Mouse (Mus musculus) hindbrain, embryonic 16.5 days (tissue): Measurements from ENCODE around the gene Ifna2. TPM values are rescaled to one million over a fixed set of nuclear protein-coding genes. Genes with fewer than 3 reads are reported as not detected.

Source experiments
- ATAC-seq: fragments of 200-750 bp; cut with Nextera tagmentation; 2 replicates; pipeline ENCODE4 v1.8.0; 2017; ENCODE audit warnings: moderate TSS enrichment, moderate library complexity
- H3K27ac ChIP-seq: fragments of 300-500 bp; sonication (generic); 2 replicates; pipeline ENCODE4 v1.5.1; 2014; ENCODE audit warnings: low read depth, mild to moderate bottlenecking, control low read depth, low read length, moderate library complexity
- H3K27me3 ChIP-seq: fragments of 300-500 bp; sonication (generic); replicated peaks from 2 replicates; pipeline ENCODE4 v1.6.1; 2014; ENCODE audit warnings: low read length; ENCODE audit not compliant: control insufficient read depth, insufficient read depth
- H3K36me3 ChIP-seq: fragments of 300-500 bp; sonication (generic); 2 replicates; pipeline ENCODE4 v1.6.1; 2014; ENCODE audit warnings: mild to moderate bottlenecking, low read length, moderate library complexity, mixed read lengths; ENCODE audit not compliant: control insufficient read depth, insufficient read depth
- H3K4me1 ChIP-seq: fragments of 300-500 bp; sonication (generic); 2 replicates; pipeline ENCODE4 v1.6.1; 2014; ENCODE audit warnings: low read depth, low read length; ENCODE audit not compliant: control insufficient read depth, insufficient read depth
- H3K4me2 ChIP-seq: fragments of 300-500 bp; sonication (generic); 2 replicates; pipeline ENCODE4 v1.6.1; 2014; ENCODE audit warnings: mild to moderate bottlenecking, low read length, control low read depth, moderate library complexity
- H3K4me3 ChIP-seq: fragments of 300-500 bp; sonication (generic); 2 replicates; pipeline ENCODE4 v1.5.1; 2014; ENCODE audit warnings: mild to moderate bottlenecking, low read length, control low read depth, moderate library complexity
- H3K9ac ChIP-seq: fragments of 300-500 bp; sonication (generic); 2 replicates; pipeline ENCODE4 v1.6.1; 2014; ENCODE audit warnings: low read depth, mild to moderate bottlenecking, control low read depth, low read length, moderate library complexity
- H3K9me3 ChIP-seq: fragments of 300-500 bp; sonication (generic); 2 replicates; pipeline ENCODE4 v1.6.1; 2014; ENCODE audit warnings: mild to moderate bottlenecking, low read length, moderate library complexity; ENCODE audit not compliant: control insufficient read depth
- WGBS: fragments of 180-500 bp; shearing (Covaris S2); extraction: QIAGEN DNeasy Blood & Tissue Kit; methylation state at CpG from one replicate; pipeline ENCODE4 v1.1.7; 2014; 5-methylcytosine and 5-hydroxymethylcytosine counted together
- polyA plus RNA-seq: library from polyadenylated mRNA; unstranded; fragments of >200 nt; fragmentation: Nextera tagmentation; extraction: Ambion mirVana; gene quantifications from 2 replicates; pipeline ENCODE4 v1.2.1, GENCODE M21; 2015

Gene Ifna2
- polyA plus RNA-seq, 1 experiment from 2014 or later: not detected

- Histone ChIP-seq H3K4me1 (no peaks in the 10 kb centered on the region), H3K27me3 (no peaks in the 10 kb centered on the region), H3K4me3 (no peak overlapping the region), H3K4me2 (no peak overlapping the region), H3K27ac (no peak overlapping the region), H3K9me3 (no peaks in the 10 kb centered on the region), H3K9ac (no peak overlapping the region), H3K36me3 (no peaks in the 10 kb centered on the region)
- WGBS: 77% methylated on average over 3 of the region's 3 CpGs
- ATAC-seq: no peak
Observed at GRCm38 (mm10) chr4:88681353-88681752, 2.4 kb downstream of the Ifna2 start.

- H3K4me3 ChIP-seq: no peak overlapping the region
- H3K27me3 ChIP-seq: no peaks in the 10 kb centered on the region
- H3K9ac ChIP-seq: no peak overlapping the region
- 49% methylated on average over 8 of the region's 8 CpGs for WGBS
- H3K27ac ChIP-seq: no peak overlapping the region
- no peaks in the 10 kb centered on the region for H3K36me3 ChIP-seq
- H3K4me1 ChIP-seq: no peaks in the 10 kb centered on the region
- no peak for ATAC-seq
- no peaks in the 10 kb centered on the region for H3K9me3 ChIP-seq
- no peak overlapping the region for H3K4me2 ChIP-seq
Observed at GRCm38 (mm10) chr4:88680362-88680761, 3.4 kb downstream of the Ifna2 start.

GRCm38 (mm10) chr4:88676824-88677223, 6.9 kb downstream of the Ifna2 start, which contains the start of gene Ifna16:
Gene Ifna16 (minus strand): TSS chr4:88676924.
- H3K4me3 ChIP-seq: no peak within 1 kb of the TSS
- no peaks in the 10 kb centered on the region for H3K9me3 ChIP-seq
- H3K4me2 ChIP-seq: no peak within 1 kb of the TSS
- H3K27ac ChIP-seq: no peak within 1 kb of the TSS
- H3K4me1 ChIP-seq: no peaks in the 10 kb centered on the region
- no peaks in the 10 kb centered on the region for H3K36me3 ChIP-seq
- ATAC-seq: no peak
- no peaks in the 10 kb centered on the region for H3K27me3 ChIP-seq
- 91% methylated on average over 1 of the region's 1 CpGs for WGBS
- H3K9ac ChIP-seq: no peak within 1 kb of the TSS

GRCm38 (mm10) chr4:88655461-88655860, 28.3 kb downstream of the Ifna2 start:
- no peaks in the 10 kb centered on the region for H3K9me3 ChIP-seq
- H3K4me3 ChIP-seq: no peak overlapping the region
- H3K27ac ChIP-seq: no peak overlapping the region
- WGBS: 59% methylated on average over 1 of the region's 1 CpGs
- no peaks in the 10 kb centered on the region for H3K36me3 ChIP-seq
- no peaks in the 10 kb centered on the region for H3K27me3 ChIP-seq
- no peak for ATAC-seq
- H3K4me2 ChIP-seq: no peak overlapping the region
- H3K4me1 ChIP-seq: no peaks in the 10 kb centered on the region
- H3K9ac ChIP-seq: no peak overlapping the region

GRCm38 (mm10) chr4:88653644-88654043, 30.1 kb downstream of the Ifna2 start:
- no peaks in the 10 kb centered on the region for H3K36me3 ChIP-seq
- H3K4me1 ChIP-seq: no peaks in the 10 kb centered on the region
- H3K9ac ChIP-seq: no peak overlapping the region
- no peak overlapping the region for H3K27ac ChIP-seq
- no peak overlapping the region for H3K4me2 ChIP-seq
- no peak for ATAC-seq
- H3K4me3 ChIP-seq: no peak overlapping the region
- no peaks in the 10 kb centered on the region for H3K27me3 ChIP-seq
- no peaks in the 10 kb centered on the region for H3K9me3 ChIP-seq
- WGBS: 74% methylated on average over 3 of the region's 3 CpGs

- Histone ChIP-seq H3K9ac (no peak within 1 kb of the TSS), H3K4me1 (no peaks in the 10 kb centered on the region), H3K36me3 (no peaks in the 10 kb centered on the region), H3K4me2 (no peak within 1 kb of the TSS), H3K27ac (no peak within 1 kb of the TSS), H3K9me3 (no peaks in the 10 kb centered on the region), H3K4me3 (no peak within 1 kb of the TSS), H3K27me3 (no peaks in the 10 kb centered on the region)
- no peak for ATAC-seq
- WGBS: 69% methylated on average over 2 of the region's 2 CpGs
Observed at GRCm38 (mm10) chr4:88644359-88644758, 39.4 kb downstream of the Ifna2 start, which contains the start of gene Ifna13. Gene Ifna13 (minus strand): TSS chr4:88644459.

GRCm38 (mm10) chr4:88642526-88642925, 41.2 kb downstream of the Ifna2 start:
- H3K9me3 ChIP-seq: no peaks in the 10 kb centered on the region
- H3K4me1 ChIP-seq: no peaks in the 10 kb centered on the region
- H3K9ac ChIP-seq: no peak overlapping the region
- H3K36me3 ChIP-seq: no peaks in the 10 kb centered on the region
- 31% methylated on average over 2 of the region's 2 CpGs for WGBS
- no peak overlapping the region for H3K4me2 ChIP-seq
- ATAC-seq: no peak
- no peaks in the 10 kb centered on the region for H3K27me3 ChIP-seq
- no peak overlapping the region for H3K27ac ChIP-seq
- H3K4me3 ChIP-seq: no peak overlapping the region

- Histone ChIP-seq H3K9ac (no peak overlapping the region; the same call in 1 of the 2 replicates), H3K27me3 (no peaks in the 10 kb centered on the region), H3K36me3 (no peaks in the 10 kb centered on the region), H3K4me1 (no peaks in the 10 kb centered on the region), H3K4me2 (peak overlapping the region; percentile 42), H3K27ac (no peak overlapping the region), H3K4me3 (peak overlapping the region; percentile 28), H3K9me3 (no peaks in the 10 kb centered on the region)
- ATAC-seq: peak; percentile 96
- 14% methylated on average over 11 of the region's 11 CpGs for WGBS
Observed at GRCm38 (mm10) chr4:88641077-88641831, 42.5 kb downstream of the Ifna2 start.

GRCm38 (mm10) chr4:88640704-88641076, 43.0 kb downstream of the Ifna2 start:
- Histone ChIP-seq H3K4me2 (peak overlapping the region; percentile 42), H3K4me1 (no peaks in the 10 kb centered on the region), H3K9me3 (no peaks in the 10 kb centered on the region), H3K4me3 (peak overlapping the region; percentile 28), H3K9ac (no peak overlapping the region; the same call in 1 of the 2 replicates), H3K36me3 (no peaks in the 10 kb centered on the region), H3K27me3 (no peaks in the 10 kb centered on the region), H3K27ac (no peak overlapping the region)
- ATAC-seq: no peak
- 62% methylated on average over 8 of the region's 8 CpGs for WGBS
